Mouse (Mus musculus): ENCODE measurements around the gene Flii. TPM values are rescaled to one million over a fixed set of nuclear protein-coding genes. Genes with fewer than 3 reads are reported as not detected.

Gene Flii
- total and polyA plus RNA-seq, 3 experiments: 49.5 to 112 (median 88.6) TPM

- TF ChIP-seq MAFK (IDR thresholded peaks at IDR 0.05; ENCODE audit: insufficient replicate concordance, low read length) (no peak), KAT2A (IDR thresholded peaks at IDR 0.05; ENCODE audit: insufficient replicate concordance, low read length) (no peak), JUN (IDR thresholded peaks at IDR 0.05; ENCODE audit: insufficient read depth, low read depth, low read length) (no peak), GABPA (IDR thresholded peaks at IDR 0.05; ENCODE audit: insufficient replicate concordance, low read depth, low read length) (no peak), MYC (IDR thresholded peaks at IDR 0.05; ENCODE audit: low read depth, low read length) (0 out of 2 replicates have a peak, but pooled peaks have one; percentile 60), CHD1 (IDR thresholded peaks at IDR 0.05; ENCODE audit: low read depth, low read length) (no peak), MEF2A (IDR thresholded peaks at IDR 0.05; ENCODE audit: borderline replicate concordance, low read depth, low read length) (no peak), CTCF (conservative IDR thresholded peaks at IDR 0.05 in 1 of 2, IDR thresholded peaks at IDR 0.05 in 1 of 2; ENCODE audit: low read depth in 2 of 2, low read length in 2 of 2) (no peak), TBP (conservative IDR thresholded peaks at IDR 0.05; ENCODE audit: low read depth, low read length) (no peak), RCOR1 (conservative IDR thresholded peaks at IDR 0.05; ENCODE audit: low read depth, low read length) (0 out of 2 replicates have a peak, but pooled peaks have one; percentile 22), MXI1 (IDR thresholded peaks at IDR 0.05; ENCODE audit: low read depth, low read length) (peak; percentile 52), SIN3A (IDR thresholded peaks at IDR 0.05; ENCODE audit: low read length) (no peak; the same call in 1 of the 2 replicates), SMC3 (IDR thresholded peaks at IDR 0.05; ENCODE audit: low read depth, low read length) (no peak), MAX (IDR thresholded peaks at IDR 0.05; ENCODE audit: low read length) (peak; percentile 66; the same call in 1 of the 2 replicates), RAD21 (IDR thresholded peaks at IDR 0.05; ENCODE audit: low read depth, low read length) (no peak), NRF1 (IDR thresholded peaks at IDR 0.05; ENCODE audit: low read depth, low read length) (no peak), POLR2AphosphoS2 (IDR thresholded peaks at IDR 0.05; ENCODE audit: low read depth, low read length) (no peak), ELF1 (IDR thresholded peaks at IDR 0.05; ENCODE audit: low read depth, low read length) (no peak)
- Histone ChIP-seq H3K4me3 (replicated peaks in 1 of 3; ENCODE audit: low read depth in 2 of 3, low read length in 2 of 3, poor library complexity in 1 of 3) (peak overlapping the region; percentile 84 to 94 (median 88)), H3K36me3 (replicated peaks in 1 of 2; ENCODE audit: control insufficient read depth in 1 of 2, insufficient read depth in 1 of 2, low read length in 1 of 2) (peaks cover 0 to 5% of the 10 kb centered on the region in 2 experiments), H3K27ac (ENCODE audit: insufficient read depth, low read depth) (no peak overlapping the region), H3K9me3 (replicated peaks; ENCODE audit: low read length) (no peaks in the 10 kb centered on the region), H3K9ac (ENCODE audit: insufficient read depth, low read depth) (peak overlapping the region; percentile 93), H3K27me3 (replicated peaks) (peaks cover 14% of the 10 kb centered on the region), H3K4me2 (ENCODE audit: insufficient read depth, low read depth, poor library complexity, severe bottlenecking) (peak overlapping the region; percentile 60), H3K4me1 (ENCODE audit: control insufficient read depth in 1 of 2, insufficient read depth in 2 of 2) (peaks cover 20 to 43% of the 10 kb centered on the region in 2 experiments), H3K79me2 (replicated peaks; ENCODE audit: control insufficient read depth, extremely low read depth, insufficient read depth, poor library complexity, severe bottlenecking) (no peaks in the 10 kb centered on the region)
- dilution Hi-C loops (cut with MboI; ENCODE audit: extremely low pct_ligation_motif_present, extremely low pct_unique_long_range_greater_than_20kb, low sequenced_read_pairs) (no loop called here), in situ Hi-C loops (cut with MboI; ENCODE audit: low pct_ligation_motif_present, low pct_unique_long_range_greater_than_20kb, low sequenced_read_pairs) (no loop called here)
- no peak for DNase-seq (ENCODE audit: extremely low read depth)
Measured at GRCm38 (mm10) chr11:60698806-60699523, 28.1 kb downstream of the Flii start.

- Histone ChIP-seq H3K79me2 (replicated peaks; ENCODE audit: control insufficient read depth, extremely low read depth, insufficient read depth, poor library complexity, severe bottlenecking) (no peaks in the 10 kb centered on the region), H3K4me3 (replicated peaks in 1 of 3; ENCODE audit: low read depth in 2 of 3, low read length in 2 of 3, poor library complexity in 1 of 3) (no peak overlapping the region), H3K9ac (ENCODE audit: insufficient read depth, low read depth) (no peak overlapping the region), H3K9me3 (replicated peaks; ENCODE audit: low read length) (no peaks in the 10 kb centered on the region), H3K27me3 (replicated peaks) (peaks cover 22% of the 10 kb centered on the region), H3K27ac (ENCODE audit: insufficient read depth, low read depth) (no peak overlapping the region), H3K4me1 (ENCODE audit: control insufficient read depth in 1 of 2, insufficient read depth in 2 of 2) (peaks cover 9 to 29% of the 10 kb centered on the region in 2 experiments), H3K4me2 (ENCODE audit: insufficient read depth, low read depth, poor library complexity, severe bottlenecking) (no peak overlapping the region), H3K36me3 (replicated peaks in 1 of 2; ENCODE audit: control insufficient read depth in 1 of 2, insufficient read depth in 1 of 2, low read length in 1 of 2) (no peaks in the 10 kb centered on the region)
- dilution Hi-C loops (cut with MboI; ENCODE audit: extremely low pct_ligation_motif_present, extremely low pct_unique_long_range_greater_than_20kb, low sequenced_read_pairs) (no loop called here), in situ Hi-C loops (cut with MboI; ENCODE audit: low pct_ligation_motif_present, low pct_unique_long_range_greater_than_20kb, low sequenced_read_pairs) (no loop called here)
- DNase-seq (ENCODE audit: extremely low read depth): peak; percentile 43
- TF ChIP-seq NELFE (IDR thresholded peaks at IDR 0.05; ENCODE audit: low read depth, low read length) (no peak), IRF4 (IDR thresholded peaks at IDR 0.05; ENCODE audit: low read depth, low read length) (no peak), HCFC1 (IDR thresholded peaks at IDR 0.05; ENCODE audit: low read depth, low read length) (no peak), SMC3 (IDR thresholded peaks at IDR 0.05; ENCODE audit: low read depth, low read length) (peak; percentile 57), ZNF384 (IDR thresholded peaks at IDR 0.05; ENCODE audit: low read depth, low read length) (peak; percentile 73), USF1 (IDR thresholded peaks at IDR 0.05; ENCODE audit: low read depth, low read length) (no peak), POLR2A (IDR thresholded peaks at IDR 0.05; ENCODE audit: low read depth, low read length) (no peak), JUND (conservative IDR thresholded peaks at IDR 0.05; ENCODE audit: low read depth, low read length) (no peak), E2F4 (IDR thresholded peaks at IDR 0.05; ENCODE audit: insufficient replicate concordance, low read depth, low read length) (no peak), SIN3A (IDR thresholded peaks at IDR 0.05; ENCODE audit: low read length) (no peak), MXI1 (IDR thresholded peaks at IDR 0.05; ENCODE audit: low read depth, low read length) (no peak), CHD2 (IDR thresholded peaks at IDR 0.05; ENCODE audit: low read length) (no peak), RCOR1 (conservative IDR thresholded peaks at IDR 0.05; ENCODE audit: low read depth, low read length) (no peak), PAX5 (IDR thresholded peaks at IDR 0.05; ENCODE audit: low read length) (no peak), MAFK (IDR thresholded peaks at IDR 0.05; ENCODE audit: insufficient replicate concordance, low read length) (no peak), RAD21 (IDR thresholded peaks at IDR 0.05; ENCODE audit: low read depth, low read length) (peak; percentile 59), ELF1 (IDR thresholded peaks at IDR 0.05; ENCODE audit: low read depth, low read length) (no peak), ETS1 (conservative IDR thresholded peaks at IDR 0.05; ENCODE audit: low read depth, low read length) (no peak), CTCF (conservative IDR thresholded peaks at IDR 0.05 in 1 of 2, IDR thresholded peaks at IDR 0.05 in 1 of 2; ENCODE audit: low read depth in 2 of 2, low read length in 2 of 2) (peak; percentile 54 to 67; a peak in 3 of 4 replicates), UBTF (IDR thresholded peaks at IDR 0.05; ENCODE audit: low read depth, low read length) (no peak), NRF1 (IDR thresholded peaks at IDR 0.05; ENCODE audit: low read depth, low read length) (no peak), MYC (IDR thresholded peaks at IDR 0.05; ENCODE audit: low read depth, low read length) (0 out of 2 replicates have a peak, but pooled peaks have one; percentile 8)
Measured at GRCm38 (mm10) chr11:60697561-60697960, 29.5 kb downstream of the Flii start.
